Mouse (Mus musculus) G1E (cell line): ENCODE results near the gene Nlrp2.

Source experiments
- CTCF ChIP-seq: IDR thresholded peaks from 2 replicates; pipeline ENCODE4 v1.5.1; 2012; ENCODE audit warnings: low read depth, low read length, inconsistent platforms, mixed read lengths
- GATA1 ChIP-seq: IDR thresholded peaks from 2 replicates; pipeline ENCODE4 v1.6.1; 2012; ENCODE audit warnings: borderline replicate concordance, low read length, inconsistent platforms, mixed read lengths
- GATA2 ChIP-seq: IDR thresholded peaks from 2 replicates; pipeline ENCODE4 v1.6.1; 2012; ENCODE audit warnings: low read depth, low read length, inconsistent platforms, borderline replicate concordance
- POLR2AphosphoS5 ChIP-seq: IDR thresholded peaks from 2 replicates; pipeline ENCODE4 v1.6.1; 2012; ENCODE audit warnings: low read depth, low read length, inconsistent platforms; ENCODE audit not compliant: insufficient replicate concordance
- TAL1 ChIP-seq: conservative IDR thresholded peaks from 2 replicates; pipeline ENCODE4 v1.6.1; 2012; ENCODE audit warnings: low read depth, low read length, inconsistent platforms, mixed read lengths

GRCm38 (mm10) chr7:5263051-5263450 is 87.8 kb downstream of the Nlrp2 start:
- TF ChIP-seq CTCF (no peak), GATA1 (no peak), POLR2AphosphoS5 (no peak), TAL1 (no peak), GATA2 (no peak)
